Mouse (Mus musculus) small intestine, adult 2 months (tissue): ENCODE measurements around the gene Ube2d1. TPM values are rescaled to one million over a fixed set of nuclear protein-coding genes. Genes with fewer than 3 reads are reported as not detected.

Experiments used
- H3K27ac ChIP-seq: fragments of 200-500 bp; 2 replicates; pipeline ENCODE4 v1.5.1; 2012; ENCODE audit warnings: low read depth, low read length, control low read depth, inconsistent platforms; ENCODE audit not compliant: insufficient read depth
- H3K27me3 ChIP-seq: fragments of 200-500 bp; 2 replicates; pipeline ENCODE4 v1.6.1; 2012; ENCODE audit warnings: mild to moderate bottlenecking, moderate library complexity, low read length, inconsistent platforms; ENCODE audit not compliant: control insufficient read depth, insufficient read depth
- H3K36me3 ChIP-seq: fragments of 200-500 bp; 2 replicates; pipeline ENCODE4 v1.6.1; 2012; ENCODE audit warnings: mild to moderate bottlenecking, low read length, control low read depth, inconsistent platforms; ENCODE audit not compliant: control insufficient read depth, insufficient read depth
- H3K4me1 ChIP-seq: fragments of 200-500 bp; 2 replicates; pipeline ENCODE4 v1.6.1; 2012; ENCODE audit warnings: low read length, inconsistent platforms, mixed read lengths; ENCODE audit not compliant: control insufficient read depth, insufficient read depth, insufficient read length
- H3K4me3 ChIP-seq: fragments of 200-500 bp; 2 replicates; pipeline ENCODE4 v1.5.1; 2012; ENCODE audit warnings: low read depth, mild to moderate bottlenecking, control low read depth, inconsistent platforms, low read length, moderate library complexity
- CTCF ChIP-seq: fragments of 200-500 bp; IDR thresholded peaks from 2 replicates; pipeline ENCODE4 v1.5.1; 2012; ENCODE audit warnings: low read depth, mild to moderate bottlenecking, control low read depth, inconsistent platforms, low read length, moderate library complexity, mixed read lengths; ENCODE audit not compliant: insufficient replicate concordance, insufficient read length; ENCODE audit errors: extremely low read depth
- POLR2A ChIP-seq: fragments of 200-500 bp; IDR thresholded peaks from 2 replicates; pipeline ENCODE4 v1.6.1; 2012; ENCODE audit warnings: low read depth, mild to moderate bottlenecking, control low read depth, inconsistent platforms, low read length, moderate library complexity
- WGBS: fragments of 180-500 bp; shearing (Covaris S2); methylation state at CpG from one replicate; pipeline ENCODE4 v1.1.7; 2018; 5-methylcytosine and 5-hydroxymethylcytosine counted together
- polyA plus RNA-seq: library from polyadenylated mRNA; depleted of rRNA; stranded (reverse); fragments of >200 nt; gene quantifications from 2 replicates; pipeline ENCODE4 v1.2.3, GENCODE M21; 2012

Gene Ube2d1
- polyA plus RNA-seq, 1 experiment, result 18.4 TPM

GRCm38 (mm10) chr10:71251846-71252245, 33.2 kb downstream of the Ube2d1 start:
- WGBS, result 61% methylated on average over 5 of the region's 5 CpGs
- TF ChIP-seq POLR2A (no peak), CTCF (no peak)

DNA sequence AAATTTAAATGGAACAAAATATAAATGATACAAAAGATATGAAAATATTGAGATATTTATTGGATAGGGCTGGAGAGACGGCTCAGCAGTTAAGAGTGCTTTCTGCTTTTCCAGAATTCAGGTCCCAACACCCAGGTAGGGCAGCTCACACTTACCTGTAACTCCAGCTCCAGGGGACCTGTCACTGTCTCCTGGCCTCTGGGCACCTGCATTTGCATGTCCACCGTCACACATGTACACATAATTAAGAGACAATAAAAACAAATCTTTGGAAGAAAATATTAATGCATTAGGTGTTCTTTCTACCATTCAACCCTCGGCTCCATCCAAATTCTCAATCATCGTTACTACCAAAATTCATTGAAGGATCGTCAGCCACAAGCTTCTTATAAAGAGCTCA, 33.8 kb downstream of the Ube2d1 start:
- WGBS, result 86% methylated on average over 5 of the region's 5 CpGs
- H3K27ac ChIP-seq, result no peak overlapping the region
- H3K4me3 ChIP-seq, result no peak overlapping the region

More at GRCm38 (mm10) chr10:71251846-71252245, 33.2 kb downstream of the Ube2d1 start:
- no peak overlapping the region for H3K27ac ChIP-seq
- H3K4me1 ChIP-seq, result no peaks in the 10 kb centered on the region; the same call in 1 of the 2 replicates
- H3K27me3 ChIP-seq, result no peaks in the 10 kb centered on the region
- H3K36me3 ChIP-seq, result peaks cover 17% of the 10 kb centered on the region
- H3K4me3 ChIP-seq, result no peak overlapping the region

DNA sequence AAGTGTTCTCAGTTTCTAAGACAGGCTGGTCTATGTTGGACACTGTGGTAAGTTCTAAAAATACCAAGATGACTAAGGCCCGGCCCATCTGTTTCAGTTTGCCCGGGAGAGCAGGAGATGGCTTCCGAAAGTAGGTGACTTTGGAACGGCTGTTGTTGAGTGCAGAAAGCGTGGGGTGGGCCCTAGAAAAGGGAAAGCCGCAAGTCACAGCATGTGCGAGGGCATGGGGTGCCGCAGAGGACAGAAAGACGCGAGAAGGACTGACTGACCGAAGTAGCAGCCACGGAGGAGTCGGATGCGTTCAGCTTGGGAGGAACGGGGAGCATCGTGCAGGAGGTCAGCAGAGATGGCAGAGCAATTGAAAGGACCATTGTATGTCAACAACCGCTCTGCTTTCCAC, 34.6 kb downstream of the Ube2d1 start:
- no peaks in the 10 kb centered on the region; the same call in 1 of the 2 replicates for H3K4me1 ChIP-seq
- 83% methylated on average over 17 of the region's 17 CpGs for WGBS
- peaks cover 9% of the 10 kb centered on the region for H3K36me3 ChIP-seq
- TF ChIP-seq POLR2A, result no peak
- TF ChIP-seq CTCF, result no peak
- H3K27me3 ChIP-seq, result no peaks in the 10 kb centered on the region
- no peak overlapping the region for H3K4me3 ChIP-seq
- H3K27ac ChIP-seq, result no peak overlapping the region

More for the DNA sequence above, 33.8 kb downstream of the Ube2d1 start:
- H3K36me3 ChIP-seq, result peaks cover 13% of the 10 kb centered on the region
- no peaks in the 10 kb centered on the region; the same call in 1 of the 2 replicates for H3K4me1 ChIP-seq
- TF ChIP-seq CTCF (no peak), POLR2A (no peak)
- H3K27me3 ChIP-seq, result no peaks in the 10 kb centered on the region

GRCm38 (mm10) chr10:71249086-71249880, 35.8 kb downstream of the Ube2d1 start:
- TF ChIP-seq CTCF (no peak), POLR2A (no peak)
- no peaks in the 10 kb centered on the region for H3K27me3 ChIP-seq
- no peak overlapping the region for H3K27ac ChIP-seq
- H3K4me1 ChIP-seq, result no peaks in the 10 kb centered on the region; the same call in 1 of the 2 replicates
- WGBS, result 73% methylated on average over 10 of the region's 10 CpGs
- no peak overlapping the region for H3K4me3 ChIP-seq
- 0 out of 2 replicates have a peak, but pooled peaks cover under 1% of the 10 kb centered on the region for H3K36me3 ChIP-seq

- 18% methylated on average over 7 of the region's 7 CpGs for WGBS
- no peak overlapping the region for H3K27ac ChIP-seq
- no peak for TF ChIP-seq CTCF
- TF ChIP-seq POLR2A, result no peak
Measured at GRCm38 (mm10) chr10:71246956-71247355, 38.1 kb downstream of the Ube2d1 start.

GRCm38 (mm10) chr10:71239479-71240120, 45.5 kb downstream of the Ube2d1 start:
- Histone ChIP-seq H3K4me3 (no peak overlapping the region), H3K4me1 (no peaks in the 10 kb centered on the region), H3K27ac (no peak overlapping the region), H3K27me3 (no peaks in the 10 kb centered on the region), H3K36me3 (peaks cover 8% of the 10 kb centered on the region)
- TF ChIP-seq CTCF (no peak), POLR2A (no peak)
- 34% methylated on average over 6 of the region's 6 CpGs for WGBS

More at GRCm38 (mm10) chr10:71246956-71247355, 38.1 kb downstream of the Ube2d1 start:
- Histone ChIP-seq H3K36me3 (no peaks in the 10 kb centered on the region), H3K27me3 (no peaks in the 10 kb centered on the region), H3K4me1 (no peaks in the 10 kb centered on the region; the same call in 1 of the 2 replicates), H3K4me3 (no peak overlapping the region)

GRCm38 (mm10) chr10:71238240-71238554, 46.9 kb downstream of the Ube2d1 start, which contains the start of gene Tfam:
Tfam (minus strand) TSS chr10:71238280.
- H3K36me3 ChIP-seq, result peaks cover 16% of the 10 kb centered on the region
- H3K4me1 ChIP-seq, result peaks cover 1% of the 10 kb centered on the region; the same call in 1 of the 2 replicates
- TF ChIP-seq POLR2A (no peak), CTCF (no peak)
- H3K27me3 ChIP-seq, result no peaks in the 10 kb centered on the region
- WGBS, result under 1% methylated on average over 7 of the region's 7 CpGs
- peak within 1 kb of the TSS; percentile 93 for H3K4me3 ChIP-seq
- H3K27ac ChIP-seq, result peak within 1 kb of the TSS; percentile 64
